Comparison of ENCODE assay signal across 17 mouse cellular contexts in genomic region chr2:73615456-73615855, GRCm38 (mm10). TPM values are rescaled to one million over a fixed set of nuclear protein-coding genes. Genes with fewer than 3 reads are reported as not detected.
"Had no signal": no experiment of that assay in that cellular context is flagged by ENCODE, and none has a peak within 500 bp of the region (broad histone marks: within the 10 kb centered on the region; RNA-seq: fewer than 3 reads in every experiment).

No protein-coding gene starts in this region.

- H3K4me2 ChIP-seq: liver, embryonic 11.5 days; liver, embryonic 15.5 days; midbrain, embryonic 15.5 days had no signal

- H3K9me3 ChIP-seq: liver, embryonic 15.5 days; midbrain, embryonic 10.5 days; midbrain, embryonic 15.5 days had no signal

- H3K27ac ChIP-seq: kidney, postnatal 0 days; liver, embryonic 15.5 days; midbrain, embryonic 10.5 days; midbrain, embryonic 15.5 days had no signal

- DNase-seq: kidney, adult 8-10 months; kidney, postnatal 36 days; layer of hippocampus, postnatal 36 days; left cerebral cortex, postnatal 4 days; lung, adult 2 months; lung, postnatal 36 days; right cerebral cortex, adult 18-20 months; right cerebral cortex, postnatal 25 days; spleen, adult 18-20 months; thymus, postnatal 36 days had no signal

- H3K4me3 ChIP-seq: liver, embryonic 15.5 days; midbrain, embryonic 10.5 days; midbrain, embryonic 15.5 days had no signal

- H3K36me3 ChIP-seq: liver, embryonic 15.5 days had no signal

- ATAC-seq: lung, postnatal 0 days; midbrain, embryonic 15.5 days had no signal

- H3K4me1 ChIP-seq: liver, embryonic 15.5 days; midbrain, embryonic 10.5 days; midbrain, embryonic 15.5 days had no signal

- H3K27me3 ChIP-seq: liver, embryonic 15.5 days; midbrain, embryonic 15.5 days had no signal

- H3K9ac ChIP-seq: liver, embryonic 15.5 days; midbrain, embryonic 15.5 days had no signal

RNA-seq across cellular contexts. Expression of gene Chrna1, which starts 35.3 kb away (rescaled TPM):
- total RNA-seq: megakaryocyte, adult 5-6 weeks had no signal
